Mouse (Mus musculus) forebrain, embryonic 11.5 days (tissue): ENCODE data around the gene Slc18a2. TPM values are rescaled to one million over a fixed set of nuclear protein-coding genes. Genes with fewer than 3 reads are reported as not detected.

Experiments
- ATAC-seq: fragments of 200-750 bp; cut with Nextera tagmentation; replicated peaks from 2 replicates; pipeline ENCODE4 v1.8.0; 2017; ENCODE audit warnings: moderate TSS enrichment; ENCODE audit not compliant: low FRiP score
- DNase-seq: peaks from one replicate; pipeline ENCODE4 v3.0.0-alpha.2; 2017; ENCODE audit warnings: low spot score
- H3K27ac ChIP-seq: fragments of 300-500 bp; sonication (generic); 2 replicates; pipeline ENCODE4 v1.5.1; 2014; ENCODE audit warnings: low read depth, low read length
- H3K27me3 ChIP-seq: fragments of 300-500 bp; sonication (generic); 2 replicates; pipeline ENCODE4 v1.6.1; 2014; ENCODE audit warnings: mild to moderate bottlenecking, low read length, mixed read lengths; ENCODE audit not compliant: control insufficient read depth, insufficient read depth
- H3K36me3 ChIP-seq: fragments of 300-500 bp; sonication (generic); 2 replicates; pipeline ENCODE4 v1.6.1; 2014; ENCODE audit warnings: mild to moderate bottlenecking, low read length, moderate library complexity, mixed read lengths; ENCODE audit not compliant: control insufficient read depth, insufficient read depth
- H3K4me1 ChIP-seq: fragments of 300-500 bp; sonication (generic); replicated peaks from 2 replicates; pipeline ENCODE4 v1.6.1; 2014; ENCODE audit warnings: low read length, mixed read lengths; ENCODE audit not compliant: control insufficient read depth, insufficient read depth
- H3K4me2 ChIP-seq: fragments of 300-500 bp; sonication (generic); 2 replicates; pipeline ENCODE4 v1.6.1; 2014; ENCODE audit warnings: low read depth, mild to moderate bottlenecking, low read length, moderate library complexity, mixed read lengths; ENCODE audit not compliant: severe bottlenecking
- H3K4me3 ChIP-seq: fragments of 300-500 bp; sonication (generic); 2 replicates; pipeline ENCODE4 v1.5.1; 2014; ENCODE audit warnings: low read depth, low read length
- H3K9ac ChIP-seq: fragments of 300-500 bp; sonication (generic); 2 replicates; pipeline ENCODE4 v1.6.1; 2014; ENCODE audit warnings: low read length
- H3K9me3 ChIP-seq: fragments of 300-500 bp; sonication (generic); 2 replicates; pipeline ENCODE4 v1.6.1; 2016; ENCODE audit warnings: low read length, mixed read lengths; ENCODE audit not compliant: control insufficient read depth
- WGBS: fragments of 180-500 bp; shearing (Covaris S2); extraction: QIAGEN DNeasy Blood & Tissue Kit; methylation state at CpG from one replicate; pipeline ENCODE4 v1.1.7; 2014; 5-methylcytosine and 5-hydroxymethylcytosine counted together
- polyA plus RNA-seq: library from polyadenylated mRNA; unstranded; fragments of >200 nt; fragmentation: Nextera tagmentation; extraction: Ambion mirVana; gene quantifications from 2 replicates; pipeline ENCODE4 v1.2.1, GENCODE M21; 2014

Slc18a2 gene
- polyA plus RNA-seq, 1 experiment from 2014 or later, result 19.7 TPM

GRCm38 (mm10) chr19:59239124-59239817, 21.4 kb upstream of the Slc18a2 start:
- H3K36me3 ChIP-seq, result no peaks in the 10 kb centered on the region
- H3K9me3 ChIP-seq, result no peaks in the 10 kb centered on the region
- no peaks in the 10 kb centered on the region for H3K4me1 ChIP-seq
- 28% methylated on average over 17 of the region's 17 CpGs for WGBS
- H3K4me2 ChIP-seq, result no peak overlapping the region
- H3K27me3 ChIP-seq, result no peaks in the 10 kb centered on the region
- no peak overlapping the region for H3K27ac ChIP-seq
- no peak overlapping the region for H3K4me3 ChIP-seq
- ATAC-seq (peak; percentile 55), DNase-seq (peak; percentile 93)
- H3K9ac ChIP-seq, result no peak overlapping the region

GRCm38 (mm10) chr19:59241987-59242386, 18.7 kb upstream of the Slc18a2 start:
- no peak overlapping the region for H3K27ac ChIP-seq
- H3K9ac ChIP-seq, result no peak overlapping the region
- no peaks in the 10 kb centered on the region for H3K4me1 ChIP-seq
- ATAC-seq (no peak), DNase-seq (no peak)
- no peaks in the 10 kb centered on the region for H3K9me3 ChIP-seq
- H3K27me3 ChIP-seq, result no peaks in the 10 kb centered on the region
- H3K4me2 ChIP-seq, result no peak overlapping the region
- 87% methylated on average over 4 of the region's 4 CpGs for WGBS
- H3K36me3 ChIP-seq, result no peaks in the 10 kb centered on the region
- no peak overlapping the region for H3K4me3 ChIP-seq

- no peak overlapping the region for H3K4me2 ChIP-seq
- no peaks in the 10 kb centered on the region for H3K9me3 ChIP-seq
- H3K36me3 ChIP-seq, result no peaks in the 10 kb centered on the region
- H3K4me3 ChIP-seq, result no peak overlapping the region
- WGBS, result 90% methylated on average over 2 of the region's 2 CpGs
- no peaks in the 10 kb centered on the region for H3K27me3 ChIP-seq
- ATAC-seq, result no peak
- no peak overlapping the region for H3K9ac ChIP-seq
- no peaks in the 10 kb centered on the region for H3K4me1 ChIP-seq
- DNase-seq, result no peak
- H3K27ac ChIP-seq, result no peak overlapping the region
These were observed 17.6 kb upstream of the Slc18a2 start for GRCm38 (mm10) chr19:59243057-59243456.

- no peak for DNase-seq
- Histone ChIP-seq H3K4me2 (no peak overlapping the region), H3K9ac (no peak overlapping the region), H3K4me3 (no peak overlapping the region), H3K27me3 (no peaks in the 10 kb centered on the region), H3K9me3 (no peaks in the 10 kb centered on the region), H3K4me1 (no peaks in the 10 kb centered on the region), H3K36me3 (no peaks in the 10 kb centered on the region), H3K27ac (no peak overlapping the region)
- 81% methylated on average over 4 of the region's 4 CpGs for WGBS
- ATAC-seq, result no peak
These were observed 12.6 kb upstream of the Slc18a2 start for GRCm38 (mm10) chr19:59248144-59248543.

GRCm38 (mm10) chr19:59248553-59249286, 12.0 kb upstream of the Slc18a2 start:
- H3K9me3 ChIP-seq, result no peaks in the 10 kb centered on the region
- WGBS, result 79% methylated on average over 11 of the region's 11 CpGs
- no peak overlapping the region for H3K27ac ChIP-seq
- H3K27me3 ChIP-seq, result no peaks in the 10 kb centered on the region
- no peaks in the 10 kb centered on the region for H3K36me3 ChIP-seq
- ATAC-seq (no peak), DNase-seq (no peak)
- no peaks in the 10 kb centered on the region for H3K4me1 ChIP-seq
- H3K9ac ChIP-seq, result no peak overlapping the region
- no peak overlapping the region for H3K4me2 ChIP-seq
- no peak overlapping the region for H3K4me3 ChIP-seq

GRCm38 (mm10) chr19:59252651-59253050, 8.0 kb upstream of the Slc18a2 start:
- Histone ChIP-seq H3K9ac (no peak overlapping the region), H3K27me3 (no peaks in the 10 kb centered on the region), H3K4me3 (no peak overlapping the region), H3K4me2 (no peak overlapping the region), H3K9me3 (no peaks in the 10 kb centered on the region), H3K27ac (no peak overlapping the region), H3K36me3 (no peaks in the 10 kb centered on the region), H3K4me1 (no peaks in the 10 kb centered on the region)
- WGBS, result 72% methylated on average over 2 of the region's 2 CpGs
- no peak for DNase-seq
- ATAC-seq, result no peak

GRCm38 (mm10) chr19:59259633-59260032, 1.1 kb upstream of the Slc18a2 start:
- Histone ChIP-seq H3K4me2 (no peak overlapping the region), H3K27me3 (peaks cover 15% of the 10 kb centered on the region), H3K4me1 (0 out of 2 replicates have a peak, but pooled peaks cover 9% of the 10 kb centered on the region), H3K9ac (no peak overlapping the region), H3K27ac (no peak overlapping the region), H3K4me3 (no peak overlapping the region), H3K36me3 (no peaks in the 10 kb centered on the region), H3K9me3 (no peaks in the 10 kb centered on the region)
- WGBS, result 54% methylated on average over 5 of the region's 5 CpGs
- ATAC-seq (no peak), DNase-seq (no peak)

GRCm38 (mm10) chr19:59261604-59262003, 908 bp downstream of the Slc18a2 start:
- Histone ChIP-seq H3K27me3 (peaks cover 15% of the 10 kb centered on the region), H3K9me3 (no peaks in the 10 kb centered on the region), H3K36me3 (no peaks in the 10 kb centered on the region), H3K4me2 (peak overlapping the region; percentile 82), H3K9ac (no peak overlapping the region; the same call in 1 of the 2 replicates), H3K27ac (no peak overlapping the region), H3K4me3 (peak overlapping the region; percentile 40), H3K4me1 (peaks cover 22% of the 10 kb centered on the region)
- no peak for ATAC-seq
- WGBS, result 50% methylated on average over 7 of the region's 7 CpGs
- DNase-seq, result no peak
